Mouse (Mus musculus): ENCODE measurements around the gene Satb2.

Gene Satb2

GRCm38 (mm10) chr1:56933821-56934220 lies 44.6 kb downstream of the Satb2 start:
- DNase-seq (ENCODE audit: low read depth, low spot score), result no peak

DNA sequence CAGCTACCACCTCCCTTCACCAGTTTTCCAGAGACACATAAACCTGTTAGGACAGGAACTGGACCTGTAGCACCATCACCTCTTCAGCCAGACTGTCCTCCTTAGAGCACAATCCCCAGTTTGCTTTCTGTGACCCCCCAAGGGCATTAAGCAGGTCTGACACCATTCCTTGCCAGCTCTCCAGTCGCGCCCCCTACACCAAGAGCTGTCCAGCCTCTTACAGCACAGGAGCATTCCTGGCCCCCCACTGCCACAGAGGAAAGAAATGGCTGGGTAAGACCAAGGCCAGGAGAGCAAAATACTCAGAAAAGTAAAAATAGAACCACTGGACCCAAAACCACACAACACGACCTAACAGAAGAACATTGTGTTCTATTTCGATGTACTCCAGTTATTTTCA lies 48.4 kb downstream of the Satb2 start:
- DNase-seq (ENCODE audit: low read depth, low spot score), result no peak

- DNase-seq (ENCODE audit: low read depth, low spot score), result no peak
Observed at GRCm38 (mm10) chr1:56928731-56929130, 49.7 kb downstream of the Satb2 start.

GRCm38 (mm10) chr1:56920472-56920871 lies 58.0 kb downstream of the Satb2 start:
- DNase-seq (ENCODE audit: low read depth, low spot score), result no peak

DNA sequence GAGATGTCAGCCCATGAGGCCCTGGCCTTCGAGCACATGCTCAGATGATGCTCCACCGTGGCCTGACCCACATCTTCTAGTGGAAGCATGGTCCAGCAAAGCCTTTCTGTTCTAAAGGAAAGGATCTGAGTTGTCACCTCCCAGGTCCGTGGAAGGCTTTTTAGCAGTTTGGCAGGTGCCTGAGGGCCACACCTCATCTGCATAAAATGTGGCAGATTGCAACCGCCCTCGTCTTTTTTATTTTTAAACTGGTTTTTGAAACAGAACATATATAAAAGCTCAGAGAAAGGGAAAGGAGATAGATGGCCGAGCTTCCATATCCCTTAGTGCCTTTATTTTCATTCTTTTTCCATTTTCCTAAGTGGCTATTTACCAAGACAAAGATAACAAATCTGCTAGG lies 64.2 kb downstream of the Satb2 start:
- no peak for DNase-seq (ENCODE audit: low read depth, low spot score)

GRCm38 (mm10) chr1:56900706-56901287 lies 77.7 kb downstream of the Satb2 start:
- no peak for DNase-seq (ENCODE audit: low read depth, low spot score)

- DNase-seq (ENCODE audit: low read depth, low spot score), result no peak
Observed at GRCm38 (mm10) chr1:56900187-56900586, 78.3 kb downstream of the Satb2 start.

- no peak for DNase-seq (ENCODE audit: low read depth, low spot score)
Observed at GRCm38 (mm10) chr1:56898606-56899396, 79.6 kb downstream of the Satb2 start.

- no peak for DNase-seq (ENCODE audit: low read depth, low spot score)
Observed at GRCm38 (mm10) chr1:56897492-56898180, 80.8 kb downstream of the Satb2 start.

GRCm38 (mm10) chr1:56896670-56897069 lies 81.8 kb downstream of the Satb2 start:
- no peak for DNase-seq (ENCODE audit: low read depth, low spot score)

DNA sequence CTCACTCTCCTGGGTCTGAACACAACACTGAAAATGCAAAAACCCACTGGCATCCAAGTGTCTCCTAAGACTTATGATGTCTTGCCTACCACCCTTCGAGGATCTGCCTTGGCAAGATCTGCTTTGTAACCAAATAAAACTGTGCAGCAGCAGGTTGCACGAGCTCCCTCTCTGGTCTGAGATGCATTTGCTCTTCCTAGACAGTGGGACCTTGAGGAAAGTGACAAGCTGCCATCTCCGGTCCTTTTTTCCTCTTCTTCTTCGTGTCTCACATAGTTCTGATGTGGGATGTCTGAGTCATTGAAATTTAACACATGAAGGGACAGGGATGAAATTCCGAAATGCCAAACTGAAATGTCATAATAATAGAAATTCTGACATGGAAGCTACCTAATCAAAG lies 85.7 kb downstream of the Satb2 start:
- peak; percentile 14 for DNase-seq (ENCODE audit: low read depth, low spot score)

DNA sequence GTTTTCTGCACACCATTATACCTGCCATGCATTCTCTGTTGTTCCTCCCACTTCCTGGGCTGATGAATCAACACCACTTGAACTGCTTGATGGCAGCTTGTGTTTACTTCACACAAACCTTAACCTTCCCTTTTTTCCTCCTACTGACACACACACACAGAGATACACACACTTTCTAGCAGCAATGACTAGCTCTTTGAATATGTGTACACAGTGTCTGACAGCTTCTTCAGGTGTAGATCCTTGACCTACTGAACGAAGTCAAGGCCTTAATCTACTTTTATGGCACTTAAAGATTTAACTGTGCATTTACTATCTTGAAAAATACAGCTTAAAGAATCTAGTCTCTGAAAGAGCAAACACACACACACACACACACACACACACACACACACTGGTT lies 89.5 kb downstream of the Satb2 start:
- DNase-seq (ENCODE audit: low read depth, low spot score), result no peak

GRCm38 (mm10) chr1:56887524-56887923 lies 90.9 kb downstream of the Satb2 start:
- no peak for DNase-seq (ENCODE audit: low read depth, low spot score)

DNA sequence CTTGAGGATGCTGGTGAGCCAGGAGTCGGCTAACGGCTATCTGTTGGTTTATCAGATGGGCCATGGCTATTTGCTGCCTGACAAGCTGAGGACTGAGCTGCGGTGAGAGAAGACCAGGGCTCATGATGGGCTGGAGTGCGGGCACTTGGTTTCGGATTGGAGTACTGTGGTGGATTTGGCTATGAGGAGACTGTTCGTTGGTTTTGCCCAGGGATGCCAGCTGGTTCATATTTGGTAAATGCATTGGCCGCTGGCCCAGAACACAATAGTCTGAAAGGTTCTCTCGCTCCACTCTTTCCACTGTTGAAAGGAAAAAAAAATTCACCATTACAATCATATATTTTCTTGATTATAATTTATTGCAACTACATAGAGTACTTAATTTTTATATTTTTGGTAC lies 107.0 kb downstream of the Satb2 start:
- no peak for DNase-seq (ENCODE audit: low read depth, low spot score)

DNA sequence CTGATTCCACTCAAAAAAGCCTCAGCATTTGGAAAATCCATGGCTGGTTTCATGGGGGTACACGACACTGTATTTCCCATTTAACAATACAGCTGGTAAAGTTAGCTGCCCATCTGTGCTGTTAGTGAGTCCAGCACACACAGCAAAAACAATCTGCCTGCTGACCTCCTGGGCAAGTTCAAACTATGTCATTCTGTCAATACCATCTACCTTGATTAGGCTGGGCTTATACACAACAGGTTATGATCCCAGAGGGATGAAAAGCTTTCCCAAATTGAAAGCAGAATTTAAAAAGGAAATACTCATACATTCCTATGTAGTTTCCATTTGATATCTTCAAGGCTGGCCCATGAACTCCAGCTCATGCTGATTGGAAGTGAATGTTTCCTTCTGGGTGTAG lies 113.2 kb downstream of the Satb2 start:
- no peak for DNase-seq (ENCODE audit: low read depth, low spot score)

GRCm38 (mm10) chr1:56862799-56863198 lies 115.7 kb downstream of the Satb2 start:
- no peak for DNase-seq (ENCODE audit: low read depth, low spot score)

DNA sequence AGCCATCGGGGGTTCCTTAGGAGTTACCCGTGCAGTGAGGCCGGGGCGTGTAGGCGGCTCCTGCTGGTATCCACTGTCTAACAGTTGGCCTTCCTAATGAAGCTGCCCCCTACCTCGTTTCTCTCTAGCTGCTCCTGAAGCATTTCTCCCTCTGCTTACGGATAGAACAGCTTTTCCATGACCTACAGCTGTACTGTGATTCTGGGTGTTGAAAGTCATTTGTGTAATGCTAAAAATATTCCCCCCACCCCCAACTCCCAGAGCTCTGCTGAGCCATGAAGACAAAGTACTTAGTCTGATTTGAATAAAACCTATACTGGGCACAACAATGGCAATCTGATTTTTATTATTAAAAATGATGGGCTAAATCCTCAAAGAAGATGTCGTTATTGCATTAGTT lies 121.2 kb downstream of the Satb2 start:
- DNase-seq (ENCODE audit: low read depth, low spot score), result no peak

GRCm38 (mm10) chr1:56850446-56850845 lies 128.0 kb downstream of the Satb2 start:
- no peak for DNase-seq (ENCODE audit: low read depth, low spot score)

DNA sequence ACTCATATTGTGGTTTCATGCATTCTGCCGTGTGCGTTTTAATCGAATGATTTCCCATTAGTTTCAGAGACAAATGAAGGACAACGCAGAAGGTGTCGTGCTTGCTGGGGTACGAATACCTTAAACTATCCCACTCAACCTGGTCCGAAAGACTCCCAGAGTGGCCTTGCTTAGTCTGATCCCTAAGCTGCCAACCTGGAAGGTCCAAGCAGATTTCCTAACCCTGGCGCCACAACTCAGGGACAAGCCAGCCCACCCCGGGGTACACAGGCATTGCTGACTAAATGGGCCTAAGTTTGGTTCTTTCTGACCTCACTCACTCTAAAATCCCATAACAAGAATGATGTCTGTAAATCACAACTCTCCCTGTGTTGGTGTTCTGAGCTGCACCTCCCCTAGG lies 132.1 kb downstream of the Satb2 start:
- no peak for DNase-seq (ENCODE audit: low read depth, low spot score)

GRCm38 (mm10) chr1:56845523-56846118 lies 132.8 kb downstream of the Satb2 start:
- no peak for DNase-seq (ENCODE audit: low read depth, low spot score)

DNA sequence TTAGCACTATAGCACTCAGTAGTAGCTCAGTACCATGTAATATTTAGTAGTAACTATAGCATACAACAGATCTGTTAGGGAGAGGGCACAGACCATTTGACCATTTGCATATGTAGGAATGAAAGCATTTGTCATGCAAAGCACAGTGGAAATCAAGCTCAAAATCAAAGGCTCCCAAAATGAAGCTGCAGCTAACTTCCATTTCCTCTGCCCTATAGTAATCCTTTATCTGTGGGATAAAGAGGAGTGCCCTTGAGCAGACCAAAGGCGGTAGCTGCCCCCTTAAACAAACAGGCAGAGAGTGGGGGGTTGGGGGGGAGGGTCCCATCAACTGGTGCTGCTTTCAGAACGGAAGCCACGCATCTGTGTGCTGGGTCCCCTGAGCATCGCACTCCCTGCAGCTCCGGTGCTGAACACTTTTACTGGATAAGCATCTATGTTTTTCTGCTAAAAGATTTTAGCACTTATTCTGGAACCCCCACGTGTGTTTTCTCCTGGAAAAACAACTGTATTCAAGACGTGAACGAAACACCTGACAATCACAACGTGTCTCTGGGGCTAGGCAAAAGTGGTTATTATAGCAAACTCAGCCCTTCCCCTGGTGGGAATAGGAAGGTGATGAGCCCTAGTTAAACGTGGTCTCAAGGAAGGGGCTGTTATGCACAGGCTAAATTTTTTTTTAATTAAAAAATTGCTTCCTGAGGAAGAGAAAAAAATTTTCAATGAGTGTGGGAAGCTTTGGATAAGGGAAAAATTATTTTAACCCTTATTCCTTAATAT lies 133.7 kb downstream of the Satb2 start:
- peak; percentile 76 for DNase-seq (ENCODE audit: low read depth, low spot score)

- DNase-seq (ENCODE audit: low read depth, low spot score), result peak; percentile 53
Observed at GRCm38 (mm10) chr1:56838901-56839300, 139.5 kb downstream of the Satb2 start.

Measured in ES-CJ7 (cell line).